Mouse (Mus musculus) forebrain, postnatal 0 days (tissue): ENCODE results near the gene Cnr2. TPM values are rescaled to one million over a fixed set of nuclear protein-coding genes. Genes with fewer than 3 reads are reported as not detected.
"Not testable (repeated sequence)": the region's sequence is repeated elsewhere in the genome, so short reads cannot be mapped to it uniquely, and the experiment has no call there.

Experiments used
- ATAC-seq: fragments of 200-750 bp; cut with Nextera tagmentation; 2 replicates; pipeline ENCODE4 v1.8.0; 2017; ENCODE audit warnings: mild to moderate bottlenecking, moderate library complexity
- DNase-seq: peaks from one replicate; pipeline ENCODE4 v3.0.0-alpha.2; 2015
- H3K27ac ChIP-seq: fragments of 300-500 bp; sonication (generic); 2 replicates; pipeline ENCODE4 v1.5.1; 2014; ENCODE audit warnings: low read depth, mild to moderate bottlenecking, antibody characterized with exemption, low read length, moderate library complexity, mixed read lengths
- H3K27me3 ChIP-seq: fragments of 300-500 bp; sonication (generic); 2 replicates; pipeline ENCODE4 v1.6.1; 2014; ENCODE audit warnings: mild to moderate bottlenecking, low read length, mixed read lengths; ENCODE audit not compliant: insufficient read depth
- H3K36me3 ChIP-seq: fragments of 300-500 bp; sonication (generic); 2 replicates; pipeline ENCODE4 v1.6.1; 2014; ENCODE audit warnings: mild to moderate bottlenecking, moderate library complexity; ENCODE audit not compliant: insufficient read depth
- H3K4me1 ChIP-seq: fragments of 300-500 bp; sonication (generic); 2 replicates; pipeline ENCODE4 v1.6.1; 2014; ENCODE audit warnings: antibody characterized with exemption; ENCODE audit not compliant: insufficient read depth
- H3K4me2 ChIP-seq: fragments of 300-500 bp; sonication (generic); 2 replicates; pipeline ENCODE4 v1.6.1; 2014; ENCODE audit warnings: low read depth, mild to moderate bottlenecking, moderate library complexity
- H3K4me3 ChIP-seq: fragments of 300-500 bp; sonication (generic); 2 replicates; pipeline ENCODE4 v1.5.1; 2014; ENCODE audit warnings: low read depth, low read length, mixed read lengths
- H3K9ac ChIP-seq: fragments of 300-500 bp; sonication (generic); 2 replicates; pipeline ENCODE4 v1.6.1; 2014; ENCODE audit warnings: mild to moderate bottlenecking
- H3K9me3 ChIP-seq: fragments of 300-500 bp; sonication (generic); 2 replicates; pipeline ENCODE4 v1.6.1; 2016; ENCODE audit warnings: low read length
- CTCF ChIP-seq: sonication (generic); IDR thresholded peaks from 2 replicates; pipeline ENCODE4 v1.5.1; 2016; ENCODE audit warnings: antibody characterized with exemption, control low read depth, low read depth
- WGBS: fragments of 180-500 bp; shearing (Covaris S2); extraction: QIAGEN DNeasy Blood & Tissue Kit; methylation state at CpG from one replicate; pipeline ENCODE4 v1.1.7; 2014; 5-methylcytosine and 5-hydroxymethylcytosine counted together
- polyA plus RNA-seq: library from polyadenylated mRNA; unstranded; fragments of >200 nt; fragmentation: Nextera tagmentation; extraction: Ambion mirVana; gene quantifications from 2 replicates; pipeline ENCODE4 v1.2.1, GENCODE M21; 2015
- total RNA-seq: library from RNA; depleted of rRNA; stranded (reverse); fragments of >200 nt; gene quantifications from 2 replicates; pipeline ENCODE4 v1.2.3, GENCODE M21; 2014

Cnr2 gene
- total and polyA plus RNA-seq, 2 experiments from 2014 or later, result 0.17 to 0.24 TPM

DNA sequence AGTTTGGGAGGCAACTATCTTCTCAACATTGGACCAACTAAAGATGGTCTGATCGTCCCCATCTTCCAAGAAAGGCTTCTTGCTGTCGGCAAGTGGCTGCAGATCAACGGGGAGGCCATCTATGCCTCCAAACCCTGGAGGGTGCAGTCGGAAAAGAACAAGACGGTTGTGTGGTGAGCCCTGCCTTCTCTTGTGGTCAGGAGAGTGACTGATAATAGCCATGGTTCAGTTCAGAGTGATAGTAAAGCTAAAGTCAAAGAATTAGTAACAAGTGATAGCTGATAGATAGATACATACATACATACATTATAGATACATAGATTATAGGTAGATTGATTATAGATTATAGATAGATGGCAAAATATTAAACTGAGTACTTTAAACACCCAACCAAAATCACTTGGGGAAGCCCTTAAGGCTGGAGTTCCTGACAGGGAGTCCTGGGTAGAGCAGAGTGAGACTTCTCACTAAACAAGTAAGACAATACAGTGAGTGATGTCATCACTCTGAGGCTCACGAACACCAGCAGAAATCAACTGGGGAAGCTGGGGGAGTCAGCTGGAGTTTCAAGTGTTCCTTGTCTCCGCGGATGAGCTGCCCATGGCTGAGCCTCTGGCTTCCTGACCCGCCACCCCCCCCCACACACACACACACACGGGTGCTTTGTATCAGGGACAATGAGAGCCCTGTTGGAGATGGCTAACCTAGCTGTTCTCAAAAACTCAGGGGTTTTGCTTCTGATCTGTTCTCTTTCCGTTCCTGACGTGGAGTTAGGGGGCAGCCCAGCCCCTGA is 39.7 kb downstream of the Cnr2 start:
- H3K27ac ChIP-seq, result no peak overlapping the region
- 50% methylated on average over 12 of the region's 12 CpGs for WGBS
- no peak for TF ChIP-seq CTCF
- no peaks in the 10 kb centered on the region for H3K9me3 ChIP-seq
- H3K9ac ChIP-seq, result no peak overlapping the region
- no peak overlapping the region for H3K4me2 ChIP-seq
- no peaks in the 10 kb centered on the region for H3K4me1 ChIP-seq
- H3K4me3 ChIP-seq, result no peak overlapping the region
- DNase-seq, result no peak
- ATAC-seq, result no peak
- peaks cover 56% of the 10 kb centered on the region for H3K36me3 ChIP-seq
- no peaks in the 10 kb centered on the region for H3K27me3 ChIP-seq

DNA sequence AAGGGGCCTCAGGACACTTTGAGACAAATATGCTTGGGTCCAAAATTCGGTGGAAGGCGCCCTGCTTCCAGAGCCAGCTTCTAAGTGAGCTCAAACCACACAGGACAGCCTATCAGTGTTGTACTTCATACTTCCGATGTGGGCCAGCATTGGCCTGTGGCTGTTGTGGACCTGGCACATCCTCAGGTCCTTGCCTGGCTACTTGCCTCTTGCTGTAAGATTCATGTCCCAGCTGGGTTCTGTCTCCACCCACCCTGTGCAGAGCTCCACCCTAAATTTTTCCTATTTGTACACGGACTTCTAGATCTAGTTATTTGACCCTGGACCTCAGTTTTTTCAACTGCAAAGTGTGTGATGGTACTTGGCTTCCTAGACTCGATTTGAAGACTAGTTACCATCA is 40.3 kb downstream of the Cnr2 start:
- ATAC-seq, result no peak
- DNase-seq, result no peak
- H3K9ac ChIP-seq, result no peak overlapping the region
- WGBS, result 63% methylated on average over 5 of the region's 5 CpGs
- H3K27ac ChIP-seq, result no peak overlapping the region
- H3K27me3 ChIP-seq, result no peaks in the 10 kb centered on the region
- H3K4me1 ChIP-seq, result no peaks in the 10 kb centered on the region
- no peak overlapping the region for H3K4me3 ChIP-seq
- no peak for TF ChIP-seq CTCF
- H3K36me3 ChIP-seq, result peaks cover 58% of the 10 kb centered on the region
- H3K9me3 ChIP-seq, result no peaks in the 10 kb centered on the region
- H3K4me2 ChIP-seq, result no peak overlapping the region

- DNase-seq, result no peak
- no peak overlapping the region for H3K9ac ChIP-seq
- WGBS, result 84% methylated on average over 7 of the region's 7 CpGs
- H3K9me3 ChIP-seq, result no peaks in the 10 kb centered on the region
- H3K4me3 ChIP-seq, result no peak overlapping the region
- no peak overlapping the region for H3K27ac ChIP-seq
- no peaks in the 10 kb centered on the region for H3K4me1 ChIP-seq
- ATAC-seq, result no peak
- H3K36me3 ChIP-seq, result peaks cover 42% of the 10 kb centered on the region
- no peak overlapping the region for H3K4me2 ChIP-seq
- TF ChIP-seq CTCF, result no peak
- H3K27me3 ChIP-seq, result no peaks in the 10 kb centered on the region
Measured at GRCm38 (mm10) chr4:135938858-135939257, 43.7 kb downstream of the Cnr2 start.

GRCm38 (mm10) chr4:135941026-135941425 is 45.8 kb downstream of the Cnr2 start:
- not testable (repeated sequence) for H3K27me3 ChIP-seq, H3K27ac ChIP-seq, H3K9ac ChIP-seq, H3K4me2 ChIP-seq, DNase-seq, H3K4me1 ChIP-seq, ATAC-seq, H3K4me3 ChIP-seq, H3K9me3 ChIP-seq
- peaks cover 28% of the 10 kb centered on the region for H3K36me3 ChIP-seq
- WGBS, result 86% methylated on average over 8 of the region's 8 CpGs
- peak; percentile 30; the same call in 1 of the 2 replicates for TF ChIP-seq CTCF

DNA sequence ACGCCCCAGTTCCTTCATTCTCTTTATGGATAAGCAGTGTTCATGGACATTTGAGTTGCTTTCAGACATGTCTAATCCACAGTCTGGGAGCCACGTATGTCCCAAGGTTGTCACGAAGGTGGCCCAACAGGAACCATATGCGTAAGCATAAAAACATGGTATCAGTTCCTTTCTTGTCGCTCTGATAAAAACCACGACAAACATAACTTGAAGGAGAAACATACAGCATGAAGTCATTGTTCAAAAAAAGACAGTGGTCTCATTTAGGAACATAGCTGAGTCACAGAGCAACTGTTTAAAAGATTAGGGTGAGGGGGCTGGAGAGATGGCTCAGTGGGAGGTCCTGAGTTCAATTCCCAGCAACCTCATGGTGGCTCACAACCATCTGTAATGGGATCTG is 47.0 kb downstream of the Cnr2 start:
- no peak for ATAC-seq
- no peak overlapping the region for H3K4me2 ChIP-seq
- 89% methylated on average over 6 of the region's 6 CpGs for WGBS

DNA sequence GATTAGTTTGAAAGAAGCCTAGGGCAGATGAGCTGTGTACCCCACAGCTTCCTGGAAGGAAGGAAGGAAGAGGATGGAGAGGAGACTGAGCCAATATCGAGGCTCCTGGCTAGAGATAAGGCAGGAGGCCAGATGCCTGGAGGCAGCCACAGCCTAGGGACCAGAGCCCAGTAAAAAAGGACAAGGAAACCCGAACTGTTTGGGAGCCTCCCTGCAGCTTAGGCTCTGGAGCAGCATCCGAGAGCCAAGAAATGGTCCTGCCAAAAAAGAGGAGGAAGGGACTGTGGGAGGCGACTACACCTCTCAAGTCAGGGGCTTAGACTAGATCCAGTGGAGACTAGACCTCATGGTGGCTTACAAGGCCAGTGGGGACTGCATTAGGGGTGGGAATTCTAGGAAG is 48.2 kb downstream of the Cnr2 start:
- H3K4me2 ChIP-seq, result no peak overlapping the region
- 52% methylated on average over 4 of the region's 4 CpGs for WGBS
- ATAC-seq, result no peak
- DNase-seq, result no peak
- H3K27me3 ChIP-seq, result no peaks in the 10 kb centered on the region
- no peaks in the 10 kb centered on the region for H3K4me1 ChIP-seq
- TF ChIP-seq CTCF, result no peak
- no peak overlapping the region for H3K4me3 ChIP-seq
- no peak overlapping the region for H3K9ac ChIP-seq
- H3K9me3 ChIP-seq, result no peaks in the 10 kb centered on the region
- no peak overlapping the region for H3K27ac ChIP-seq
- H3K36me3 ChIP-seq, result peaks cover 14% of the 10 kb centered on the region

More for the DNA sequence above, 47.0 kb downstream of the Cnr2 start:
- H3K9ac ChIP-seq, result no peak overlapping the region
- H3K36me3 ChIP-seq, result peaks cover 20% of the 10 kb centered on the region
- no peak overlapping the region for H3K4me3 ChIP-seq
- no peaks in the 10 kb centered on the region for H3K9me3 ChIP-seq
- no peak overlapping the region for H3K27ac ChIP-seq
- no peaks in the 10 kb centered on the region for H3K27me3 ChIP-seq
- TF ChIP-seq CTCF, result no peak
- no peaks in the 10 kb centered on the region for H3K4me1 ChIP-seq
- DNase-seq, result no peak

DNA sequence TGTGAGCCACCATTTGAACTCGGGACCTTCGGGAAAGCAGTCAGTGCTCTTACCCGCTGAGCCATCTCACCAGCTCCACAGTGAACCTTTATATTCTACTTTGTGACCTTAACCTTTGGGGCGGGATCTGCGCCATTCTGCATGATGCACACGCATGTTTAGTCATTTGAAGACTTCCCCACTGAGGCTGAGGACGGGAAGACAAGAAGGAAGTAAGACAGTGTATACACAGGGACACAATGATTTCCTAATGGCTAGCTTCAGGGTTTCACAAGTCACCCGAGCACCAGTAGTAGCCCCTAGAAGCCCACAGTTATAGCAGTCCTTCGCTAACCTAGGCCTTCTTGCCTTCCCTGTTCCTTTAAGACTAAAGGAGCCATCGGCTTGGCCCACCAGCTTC is 50.5 kb downstream of the Cnr2 start:
- Histone ChIP-seq H3K27ac (peak overlapping the region; percentile 81), H3K9me3 (no peaks in the 10 kb centered on the region), H3K4me2 (peak overlapping the region; percentile 87), H3K27me3 (no peaks in the 10 kb centered on the region), H3K36me3 (no peaks in the 10 kb centered on the region), H3K9ac (peak overlapping the region; percentile 63), H3K4me1 (no peaks in the 10 kb centered on the region), H3K4me3 (peak overlapping the region; percentile 52)
- no peak for TF ChIP-seq CTCF
- DNase-seq (peak; percentile 15), ATAC-seq (peak; percentile 23)
- WGBS, result 75% methylated on average over 10 of the region's 10 CpGs
